Mouse (Mus musculus): ENCODE data around the gene Cope. TPM values are rescaled to one million over a fixed set of nuclear protein-coding genes. Genes with fewer than 3 reads are reported as not detected.

Gene Cope
- total and polyA plus RNA-seq, 2 experiments from 2014 or later = 154 to 295 TPM

DNA sequence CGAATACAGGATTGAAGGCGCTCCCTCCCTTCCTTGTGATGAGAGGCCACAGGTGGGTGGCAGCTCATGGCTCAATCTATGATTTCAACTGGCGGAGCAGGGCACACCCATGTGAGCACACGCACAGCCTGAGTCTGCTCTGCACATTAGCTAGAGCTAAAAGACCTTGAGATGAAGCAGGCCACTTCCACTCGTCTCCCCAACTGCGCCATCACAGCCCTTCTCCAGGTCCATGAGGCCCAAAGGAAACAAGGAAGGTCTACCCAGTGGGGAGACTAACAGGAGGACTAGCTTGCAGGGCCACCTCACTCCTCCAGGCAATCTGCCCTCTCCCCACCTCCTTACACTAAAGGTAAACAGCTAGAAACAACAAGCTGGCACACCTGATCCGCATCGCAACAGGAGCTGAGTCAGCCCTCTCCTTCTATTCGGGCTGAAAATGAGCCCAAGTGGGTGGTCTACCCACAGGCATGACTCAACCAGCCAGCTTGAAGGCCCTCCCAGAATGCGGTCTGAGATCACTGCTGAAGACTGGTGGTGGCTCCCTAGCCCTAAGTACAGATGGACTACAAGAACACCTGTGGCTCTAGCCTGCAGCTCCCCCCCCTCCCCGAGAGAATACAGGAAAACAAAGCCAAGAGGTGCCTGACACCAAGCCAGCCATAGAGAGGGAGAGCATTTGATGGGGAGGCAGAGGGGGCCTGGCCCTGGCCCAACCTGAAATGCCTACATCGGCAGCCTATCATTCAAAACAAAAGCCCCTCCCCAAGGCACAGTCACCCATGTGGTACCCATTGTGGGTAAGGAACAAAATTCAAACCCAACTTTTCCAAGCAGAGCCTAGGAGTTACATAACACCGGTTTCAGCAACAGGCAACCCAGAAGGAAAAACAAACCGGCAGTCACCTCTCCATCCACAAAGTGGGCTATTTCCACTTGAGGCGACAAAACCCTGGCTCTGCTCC lies 49.0 kb downstream of the Cope start:
- H3K36me3 ChIP-seq (replicated peaks; ENCODE audit: control insufficient read depth, insufficient read depth, low read length) = peaks cover 14% of the 10 kb centered on the region
- TF ChIP-seq CTCF (IDR thresholded peaks at IDR 0.05; ENCODE audit: low read depth) (no peak), EP300 (IDR thresholded peaks at IDR 0.05; ENCODE audit: low read depth) (no peak)
- H3K9me3 ChIP-seq (replicated peaks; ENCODE audit: control insufficient read depth, low read length) = no peaks in the 10 kb centered on the region
- peak overlapping the region; percentile 79 for H3K4me2 ChIP-seq (ENCODE audit: low read depth, low read length)
- peaks cover 23% of the 10 kb centered on the region for H3K4me1 ChIP-seq (ENCODE audit: control insufficient read depth, insufficient read depth)
- H3K4me3 ChIP-seq (ENCODE audit: low read depth, low read length) = peak overlapping the region; percentile 79
- H3K27me3 ChIP-seq (ENCODE audit: control insufficient read depth, insufficient read depth, low read length) = no peaks in the 10 kb centered on the region
- ATAC-seq (ENCODE audit: insufficient read depth, low read depth) (no peak), DNase-seq (ENCODE audit: low spot score) (no peak)
- H3K27ac ChIP-seq (ENCODE audit: low read depth) = no peak overlapping the region
- 48% methylated on average over 15 of the region's 15 CpGs for WGBS
- peak overlapping the region; percentile 91 for H3K9ac ChIP-seq (replicated peaks; ENCODE audit: low read depth, low read length)

DNA sequence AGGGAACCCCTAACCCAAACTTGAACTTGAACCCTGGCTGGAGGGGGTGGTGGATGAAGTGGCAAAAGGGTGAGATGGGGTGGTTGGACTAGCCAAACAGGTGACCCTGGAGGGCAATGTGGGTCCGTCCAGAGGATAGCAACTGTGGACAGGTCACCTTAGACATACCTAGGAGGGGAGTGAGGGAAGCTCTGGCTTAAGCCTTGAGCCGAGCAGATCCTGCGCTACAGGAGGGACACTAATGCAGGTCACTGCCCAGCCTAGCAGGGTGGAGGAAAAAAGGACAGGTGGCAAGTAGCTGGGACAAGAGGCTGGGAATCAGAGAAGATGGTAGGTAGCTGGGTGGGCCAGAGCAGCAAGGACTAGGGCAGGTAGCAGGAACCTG lies 49.7 kb downstream of the Cope start:
- Histone ChIP-seq H3K27ac (ENCODE audit: low read depth) (no peak overlapping the region), H3K4me2 (ENCODE audit: low read depth, low read length) (peak overlapping the region; percentile 79), H3K4me1 (ENCODE audit: control insufficient read depth, insufficient read depth) (peaks cover 23% of the 10 kb centered on the region)

DNA sequence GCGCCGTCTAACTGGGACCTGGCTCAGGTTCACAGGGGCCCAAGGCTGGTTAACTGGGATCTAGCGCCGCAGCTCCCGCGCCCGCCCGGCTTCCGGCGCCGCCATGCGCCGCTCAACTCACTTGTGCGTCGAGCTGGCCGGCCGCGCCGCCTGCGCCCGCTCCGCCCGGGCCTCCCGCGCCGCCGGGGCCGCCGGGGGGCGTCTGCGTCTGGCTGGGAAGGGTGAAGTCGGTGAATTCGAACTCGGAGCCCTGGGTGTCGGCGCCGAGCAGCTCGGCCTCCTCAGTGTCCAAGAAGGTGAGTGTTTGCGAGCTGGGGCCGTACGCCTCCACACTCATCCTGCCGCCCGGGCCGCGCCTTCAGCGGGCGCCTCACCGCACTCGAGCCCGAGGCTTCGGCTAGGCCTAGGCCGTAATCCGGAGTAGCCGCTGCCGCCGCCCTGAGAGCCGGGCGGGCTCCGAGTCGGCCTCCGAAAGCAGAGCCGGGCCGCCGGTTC lies 50.4 kb downstream of the Cope start:
- ATAC-seq (ENCODE audit: insufficient read depth, low read depth) (peak; percentile 51), DNase-seq (ENCODE audit: low spot score) (no peak)
- no peak for TF ChIP-seq CTCF (IDR thresholded peaks at IDR 0.05; ENCODE audit: low read depth)
- no peak for TF ChIP-seq EP300 (IDR thresholded peaks at IDR 0.05; ENCODE audit: low read depth)
- Histone ChIP-seq H3K4me2 (ENCODE audit: low read depth, low read length) (peak overlapping the region; percentile 79), H3K27me3 (ENCODE audit: control insufficient read depth, insufficient read depth, low read length) (no peaks in the 10 kb centered on the region), H3K9me3 (replicated peaks; ENCODE audit: control insufficient read depth, low read length) (no peaks in the 10 kb centered on the region), H3K4me1 (ENCODE audit: control insufficient read depth, insufficient read depth) (peaks cover 23% of the 10 kb centered on the region), H3K9ac (replicated peaks; ENCODE audit: low read depth, low read length) (peak overlapping the region; percentile 91), H3K4me3 (ENCODE audit: low read depth, low read length) (peak overlapping the region; percentile 79), H3K36me3 (replicated peaks; ENCODE audit: control insufficient read depth, insufficient read depth, low read length) (peaks cover 7% of the 10 kb centered on the region; the same call in 1 of the 2 replicates), H3K27ac (ENCODE audit: low read depth) (peak overlapping the region; percentile 90)
- WGBS = under 1% methylated on average over 61 of the region's 64 CpGs

More for the DNA sequence above, 49.7 kb downstream of the Cope start:
- DNase-seq (ENCODE audit: low spot score) (no peak), ATAC-seq (ENCODE audit: insufficient read depth, low read depth) (no peak)
- Histone ChIP-seq H3K9me3 (replicated peaks; ENCODE audit: control insufficient read depth, low read length) (no peaks in the 10 kb centered on the region), H3K9ac (replicated peaks; ENCODE audit: low read depth, low read length) (peak overlapping the region; percentile 91), H3K36me3 (replicated peaks; ENCODE audit: control insufficient read depth, insufficient read depth, low read length) (peaks cover 7% of the 10 kb centered on the region; the same call in 1 of the 2 replicates), H3K27me3 (ENCODE audit: control insufficient read depth, insufficient read depth, low read length) (no peaks in the 10 kb centered on the region), H3K4me3 (ENCODE audit: low read depth, low read length) (peak overlapping the region; percentile 79)
- 18% methylated on average over 3 of the region's 3 CpGs for WGBS
- TF ChIP-seq EP300 (IDR thresholded peaks at IDR 0.05; ENCODE audit: low read depth) (no peak), CTCF (IDR thresholded peaks at IDR 0.05; ENCODE audit: low read depth) (no peak)

DNA sequence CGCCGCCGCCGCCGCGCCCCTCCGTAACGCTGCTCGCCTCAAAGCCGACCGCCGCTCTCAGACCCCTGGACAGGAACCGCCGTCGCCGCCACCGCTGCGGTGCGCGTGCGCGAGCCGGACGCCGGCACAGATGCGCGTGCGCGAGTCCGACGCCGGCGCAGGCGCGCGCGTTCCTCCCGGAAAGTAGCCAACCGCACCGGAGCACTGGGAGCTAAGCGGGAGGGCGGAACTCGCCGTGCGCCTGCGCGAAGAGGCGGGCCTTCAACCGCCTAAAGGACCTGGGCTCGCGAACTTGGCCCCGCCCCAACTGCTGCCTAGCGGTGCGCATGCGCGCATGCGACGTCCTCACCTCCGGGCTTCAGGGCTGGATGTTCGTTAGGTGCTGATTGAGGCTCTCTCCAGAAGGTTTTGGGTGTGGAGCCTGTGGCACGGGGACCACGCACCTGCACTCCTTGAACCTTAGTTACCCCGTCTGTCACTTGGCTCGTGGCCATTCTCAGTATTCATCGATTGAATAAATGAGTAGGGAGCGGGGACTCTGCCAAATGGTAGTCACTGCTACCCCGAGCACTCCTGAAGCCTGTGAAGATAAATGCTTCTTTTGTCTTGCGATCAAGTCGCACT lies 51.0 kb downstream of the Cope start, which contains the start of gene Upf1:
Gene Upf1, minus strand, starts transcription at position 85 of the 624 bp plus-strand sequence.
- DNase-seq (ENCODE audit: low spot score) (peak; percentile 95), ATAC-seq (ENCODE audit: insufficient read depth, low read depth) (peak; percentile 95)
- peak within 1 kb of the TSS; percentile 79 for H3K4me3 ChIP-seq (ENCODE audit: low read depth, low read length)
- WGBS = under 1% methylated on average over 59 of the region's 69 CpGs
- peak within 1 kb of the TSS; percentile 91 for H3K9ac ChIP-seq (replicated peaks; ENCODE audit: low read depth, low read length)
- no peak for TF ChIP-seq EP300 (IDR thresholded peaks at IDR 0.05; ENCODE audit: low read depth)
- no peak for TF ChIP-seq CTCF (IDR thresholded peaks at IDR 0.05; ENCODE audit: low read depth)
- H3K4me2 ChIP-seq (ENCODE audit: low read depth, low read length) = peak within 1 kb of the TSS; percentile 79
- peaks cover 7% of the 10 kb centered on the region; the same call in 1 of the 2 replicates for H3K36me3 ChIP-seq (replicated peaks; ENCODE audit: control insufficient read depth, insufficient read depth, low read length)
- H3K9me3 ChIP-seq (replicated peaks; ENCODE audit: control insufficient read depth, low read length) = no peaks in the 10 kb centered on the region
- no peaks in the 10 kb centered on the region for H3K27me3 ChIP-seq (ENCODE audit: control insufficient read depth, insufficient read depth, low read length)
- peaks cover 23% of the 10 kb centered on the region for H3K4me1 ChIP-seq (ENCODE audit: control insufficient read depth, insufficient read depth)
- H3K27ac ChIP-seq (ENCODE audit: low read depth) = peak within 1 kb of the TSS; percentile 90

DNA sequence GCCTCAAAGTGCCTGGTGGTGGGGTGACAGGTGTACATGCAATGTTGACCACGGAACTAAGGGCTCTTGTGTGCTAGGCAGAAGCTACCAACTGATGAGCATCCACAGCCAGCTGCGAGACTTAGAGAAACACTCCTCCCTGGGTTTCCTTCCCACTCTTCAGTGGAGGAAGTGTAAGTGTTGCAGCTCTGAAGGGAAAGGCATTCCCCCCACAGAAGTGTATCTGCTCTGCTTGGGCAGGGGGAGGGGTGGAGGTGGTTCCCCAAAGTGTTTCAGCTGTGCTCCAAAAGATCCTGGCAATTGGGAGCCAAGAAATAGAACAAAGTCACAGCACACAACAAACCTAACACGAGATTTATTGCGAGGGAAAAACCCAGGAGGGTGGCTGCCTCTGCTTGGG lies 51.7 kb downstream of the Cope start:
- H3K9ac ChIP-seq (replicated peaks; ENCODE audit: low read depth, low read length) = no peak overlapping the region
- peak overlapping the region; percentile 36; the same call in 1 of the 2 replicates for H3K27ac ChIP-seq (ENCODE audit: low read depth)
- peak overlapping the region; percentile 79; the same call in 1 of the 2 replicates for H3K4me3 ChIP-seq (ENCODE audit: low read depth, low read length)
- H3K4me2 ChIP-seq (ENCODE audit: low read depth, low read length) = peak overlapping the region; percentile 66
- peaks cover 6% of the 10 kb centered on the region; the same call in 1 of the 2 replicates for H3K36me3 ChIP-seq (replicated peaks; ENCODE audit: control insufficient read depth, insufficient read depth, low read length)
- peaks cover 23% of the 10 kb centered on the region for H3K4me1 ChIP-seq (ENCODE audit: control insufficient read depth, insufficient read depth)
- TF ChIP-seq CTCF (IDR thresholded peaks at IDR 0.05; ENCODE audit: low read depth) (no peak), EP300 (IDR thresholded peaks at IDR 0.05; ENCODE audit: low read depth) (no peak)
- H3K27me3 ChIP-seq (ENCODE audit: control insufficient read depth, insufficient read depth, low read length) = no peaks in the 10 kb centered on the region
- H3K9me3 ChIP-seq (replicated peaks; ENCODE audit: control insufficient read depth, low read length) = no peaks in the 10 kb centered on the region
- ATAC-seq (ENCODE audit: insufficient read depth, low read depth) (no peak), DNase-seq (ENCODE audit: low spot score) (no peak)
- 58% methylated on average over 4 of the region's 4 CpGs for WGBS
